Mouse (Mus musculus) thymus, adult 18-20 months (tissue): Measurements from ENCODE around the gene Hdc.
"Not testable (repeated sequence)": the region's sequence is repeated elsewhere in the genome, so short reads cannot be mapped to it uniquely, and the experiment has no call there.

Experiments
- DNase-seq, 2 experiments: peaks; one replicate each; pipeline ENCODE4 v3.0.0; 2022; ENCODE audit warnings: mixed read lengths in 2 of 2

Hdc gene

GRCm38 (mm10) chr2:126619249-126619704 lies at the start of gene Hdc:
Gene Hdc, minus strand, starts transcription at chr2:126619299.
- DNase-seq = no peak

GRCm38 (mm10) chr2:126668621-126669252 lies 49.6 kb upstream of the Hdc start:
- no peak for DNase-seq

- no peak for DNase-seq
Observed at GRCm38 (mm10) chr2:126665984-126666383, 46.9 kb upstream of the Hdc start.

- no peak for DNase-seq
Observed at GRCm38 (mm10) chr2:126663481-126663880, 44.4 kb upstream of the Hdc start.

- DNase-seq = no peak
Observed at GRCm38 (mm10) chr2:126652929-126653328, 33.8 kb upstream of the Hdc start.

- no peak for DNase-seq
Observed at GRCm38 (mm10) chr2:126647762-126648161, 28.7 kb upstream of the Hdc start.

GRCm38 (mm10) chr2:126646461-126646860 lies 27.4 kb upstream of the Hdc start:
- no peak for DNase-seq

GRCm38 (mm10) chr2:126644768-126645167 lies 25.7 kb upstream of the Hdc start:
- no peak for DNase-seq

- no peak for DNase-seq
Observed at GRCm38 (mm10) chr2:126640298-126640697, 21.2 kb upstream of the Hdc start.

- DNase-seq = no peak
Observed at GRCm38 (mm10) chr2:126635939-126636823, 17.1 kb upstream of the Hdc start.

- DNase-seq = no peak
Observed at GRCm38 (mm10) chr2:126633165-126633564, 14.1 kb upstream of the Hdc start.

GRCm38 (mm10) chr2:126628455-126628995 lies 9.4 kb upstream of the Hdc start:
- no peak for DNase-seq

GRCm38 (mm10) chr2:126623138-126623537 lies 4.0 kb upstream of the Hdc start:
- DNase-seq = no peak

- DNase-seq = no peak
Observed at GRCm38 (mm10) chr2:126622455-126622854, 3.4 kb upstream of the Hdc start.

GRCm38 (mm10) chr2:126618470-126619179 lies 474 bp downstream of the Hdc start:
- no peak for DNase-seq

GRCm38 (mm10) chr2:126615355-126615754 lies 3.7 kb downstream of the Hdc start:
- no peak for DNase-seq

- not testable (repeated sequence) for DNase-seq
Observed at GRCm38 (mm10) chr2:126609600-126609999, 9.5 kb downstream of the Hdc start.

GRCm38 (mm10) chr2:126607553-126608203 lies 11.4 kb downstream of the Hdc start:
- no peak for DNase-seq

GRCm38 (mm10) chr2:126606688-126607062 lies 12.4 kb downstream of the Hdc start:
- DNase-seq = no peak

GRCm38 (mm10) chr2:126606061-126606687 lies 12.9 kb downstream of the Hdc start:
- peak; percentile 17 to 43 for DNase-seq

- no peak for DNase-seq
Observed at GRCm38 (mm10) chr2:126601918-126602600, 17.0 kb downstream of the Hdc start.
